Mouse (Mus musculus): ENCODE data around the gene Hbb-bh1. TPM values are rescaled to one million over a fixed set of nuclear protein-coding genes. Genes with fewer than 3 reads are reported as not detected.
"Not testable (repeated sequence)": the region's sequence is repeated elsewhere in the genome, so short reads cannot be mapped to it uniquely, and the experiment has no call there.

The Hbb-bh1 gene
- polyA plus RNA-seq, 1 experiment from 2014 or later = 1.4 TPM

GRCm38 (mm10) chr7:103854669-103855068, 11.7 kb upstream of the Hbb-bh1 start:
- WGBS = 56% methylated on average over 1 of the region's 1 CpGs
- H3K4me2 ChIP-seq (ENCODE audit: low read depth, low read length) = no peak overlapping the region
- H3K9ac ChIP-seq (ENCODE audit: low read length) = no peak overlapping the region
- no peaks in the 10 kb centered on the region for H3K27me3 ChIP-seq (ENCODE audit: control insufficient read depth, insufficient read depth, low read length)
- H3K27ac ChIP-seq (ENCODE audit: low read length) = no peak overlapping the region
- no peaks in the 10 kb centered on the region for H3K9me3 ChIP-seq (replicated peaks; ENCODE audit: control insufficient read depth, low read length)
- no peaks in the 10 kb centered on the region for H3K36me3 ChIP-seq (ENCODE audit: control insufficient read depth, insufficient read depth, low read length)
- no peak for ATAC-seq (ENCODE audit: insufficient read depth, low FRiP score)
- H3K4me3 ChIP-seq (replicated peaks; ENCODE audit: low read length) = no peak overlapping the region
- no peaks in the 10 kb centered on the region for H3K4me1 ChIP-seq (ENCODE audit: control insufficient read depth, insufficient read depth, low read length)

DNA sequence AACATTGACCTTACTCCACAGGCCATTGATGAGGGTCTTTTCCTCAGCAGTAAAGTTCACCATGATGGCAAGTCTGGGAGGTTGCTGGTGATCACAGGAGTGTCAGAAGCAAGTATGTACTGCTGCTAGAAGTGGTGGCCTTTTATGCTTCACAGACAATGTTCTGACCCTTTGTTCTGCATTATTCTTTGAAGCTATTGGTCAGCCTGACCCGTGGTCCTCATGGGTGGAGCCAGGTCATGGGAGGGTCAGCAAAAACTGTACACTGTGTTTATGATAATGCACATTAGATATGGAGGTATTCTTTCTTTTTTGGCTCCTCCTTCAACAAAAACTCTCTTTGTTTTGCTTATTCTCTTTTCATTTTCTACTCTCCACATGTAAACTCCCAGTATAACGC, 10.1 kb upstream of the Hbb-bh1 start, which contains the start of gene Hbb-y:
Hbb-y (minus strand) TSS at position 127 of the 400 bp plus-strand sequence.
- no peaks in the 10 kb centered on the region for H3K36me3 ChIP-seq (ENCODE audit: control insufficient read depth, insufficient read depth, low read length)
- no peak within 1 kb of the TSS for H3K27ac ChIP-seq (ENCODE audit: low read length)
- H3K9me3 ChIP-seq (replicated peaks; ENCODE audit: control insufficient read depth, low read length) = no peaks in the 10 kb centered on the region
- no peak for ATAC-seq (ENCODE audit: insufficient read depth, low FRiP score)
- H3K4me3 ChIP-seq (replicated peaks; ENCODE audit: low read length) = no peak within 1 kb of the TSS
- no peak within 1 kb of the TSS for H3K4me2 ChIP-seq (ENCODE audit: low read depth, low read length)
- WGBS = 64% methylated on average over 2 of the region's 2 CpGs
- H3K9ac ChIP-seq (ENCODE audit: low read length) = no peak within 1 kb of the TSS
- no peaks in the 10 kb centered on the region for H3K4me1 ChIP-seq (ENCODE audit: control insufficient read depth, insufficient read depth, low read length)
- H3K27me3 ChIP-seq (ENCODE audit: control insufficient read depth, insufficient read depth, low read length) = no peaks in the 10 kb centered on the region

GRCm38 (mm10) chr7:103844525-103845325, 1.8 kb upstream of the Hbb-bh1 start:
- Histone ChIP-seq H3K9me3 (replicated peaks; ENCODE audit: control insufficient read depth, low read length) (no peaks in the 10 kb centered on the region), H3K27ac (ENCODE audit: low read length) (no peak overlapping the region), H3K4me3 (replicated peaks; ENCODE audit: low read length) (no peak overlapping the region), H3K4me1 (ENCODE audit: control insufficient read depth, insufficient read depth, low read length) (no peaks in the 10 kb centered on the region), H3K36me3 (ENCODE audit: control insufficient read depth, insufficient read depth, low read length) (no peaks in the 10 kb centered on the region), H3K27me3 (ENCODE audit: control insufficient read depth, insufficient read depth, low read length) (no peaks in the 10 kb centered on the region), H3K4me2 (ENCODE audit: low read depth, low read length) (no peak overlapping the region), H3K9ac (ENCODE audit: low read length) (no peak overlapping the region)
- no peak for ATAC-seq (ENCODE audit: insufficient read depth, low FRiP score)
- 28% methylated on average over 2 of the region's 2 CpGs for WGBS

GRCm38 (mm10) chr7:103840268-103840667, 2.7 kb downstream of the Hbb-bh1 start, which contains the start of gene Hbb-bh2:
Hbb-bh2 (minus strand) TSS chr7:103840520.
- H3K4me2 ChIP-seq (ENCODE audit: low read depth, low read length) = no peak within 1 kb of the TSS
- no peak for ATAC-seq (ENCODE audit: insufficient read depth, low FRiP score)
- no peaks in the 10 kb centered on the region for H3K36me3 ChIP-seq (ENCODE audit: control insufficient read depth, insufficient read depth, low read length)
- WGBS = 72% methylated on average over 3 of the region's 3 CpGs
- H3K4me1 ChIP-seq (ENCODE audit: control insufficient read depth, insufficient read depth, low read length) = no peaks in the 10 kb centered on the region
- no peak within 1 kb of the TSS for H3K27ac ChIP-seq (ENCODE audit: low read length)
- H3K27me3 ChIP-seq (ENCODE audit: control insufficient read depth, insufficient read depth, low read length) = no peaks in the 10 kb centered on the region
- H3K4me3 ChIP-seq (replicated peaks; ENCODE audit: low read length) = no peak within 1 kb of the TSS
- H3K9ac ChIP-seq (ENCODE audit: low read length) = no peak within 1 kb of the TSS
- H3K9me3 ChIP-seq (replicated peaks; ENCODE audit: control insufficient read depth, low read length) = no peaks in the 10 kb centered on the region

- Histone ChIP-seq H3K36me3 (ENCODE audit: control insufficient read depth, insufficient read depth, low read length) (no peaks in the 10 kb centered on the region), H3K27ac (ENCODE audit: low read length) (no peak within 1 kb of the TSS), H3K4me3 (replicated peaks; ENCODE audit: low read length) (no peak within 1 kb of the TSS), H3K9ac (ENCODE audit: low read length) (no peak within 1 kb of the TSS), H3K9me3 (replicated peaks; ENCODE audit: control insufficient read depth, low read length) (no peaks in the 10 kb centered on the region), H3K4me2 (ENCODE audit: low read depth, low read length) (no peak within 1 kb of the TSS), H3K27me3 (ENCODE audit: control insufficient read depth, insufficient read depth, low read length) (no peaks in the 10 kb centered on the region), H3K4me1 (ENCODE audit: control insufficient read depth, insufficient read depth, low read length) (no peaks in the 10 kb centered on the region)
- ATAC-seq (ENCODE audit: insufficient read depth, low FRiP score) = peak; percentile 86
- WGBS = 90% methylated on average over 4 of the region's 4 CpGs
Observed at GRCm38 (mm10) chr7:103827808-103828207, 15.2 kb downstream of the Hbb-bh1 start, which contains the start of gene Hbb-bs. Hbb-bs (minus strand) TSS chr7:103828096.

DNA sequence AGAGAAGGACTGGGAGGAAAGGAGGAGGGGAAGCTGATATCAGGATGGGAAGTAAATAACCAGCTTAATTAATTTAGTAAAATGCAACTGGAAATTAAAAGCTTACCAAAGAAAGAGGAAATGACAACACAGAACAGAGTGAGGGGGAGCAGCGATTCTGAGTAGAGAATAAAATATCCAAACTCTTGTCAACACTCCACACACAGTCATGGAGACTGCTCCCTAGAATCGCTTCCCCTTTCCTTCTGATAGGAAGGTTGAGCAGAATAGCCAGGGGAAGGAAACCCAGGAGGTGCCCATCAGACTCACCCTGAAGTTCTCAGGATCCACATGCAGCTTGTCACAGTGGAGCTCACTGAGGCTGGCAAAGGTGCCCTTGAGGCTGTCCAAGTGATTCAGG, 15.8 kb downstream of the Hbb-bh1 start:
- not testable (repeated sequence) for H3K4me1 ChIP-seq (ENCODE audit: control insufficient read depth, insufficient read depth, low read length); H3K27ac ChIP-seq (ENCODE audit: low read length); H3K27me3 ChIP-seq (ENCODE audit: control insufficient read depth, insufficient read depth, low read length); H3K9ac ChIP-seq (ENCODE audit: low read length); H3K36me3 ChIP-seq (ENCODE audit: control insufficient read depth, insufficient read depth, low read length); H3K4me2 ChIP-seq (ENCODE audit: low read depth, low read length); H3K4me3 ChIP-seq (replicated peaks; ENCODE audit: low read length); H3K9me3 ChIP-seq (replicated peaks; ENCODE audit: control insufficient read depth, low read length); ATAC-seq (ENCODE audit: insufficient read depth, low FRiP score)
- no CpG with 5 or more reads among the region's 2 CpGs for WGBS

GRCm38 (mm10) chr7:103826255-103826887, 16.6 kb downstream of the Hbb-bh1 start:
- 63% methylated on average over 3 of the region's 3 CpGs for WGBS

DNA sequence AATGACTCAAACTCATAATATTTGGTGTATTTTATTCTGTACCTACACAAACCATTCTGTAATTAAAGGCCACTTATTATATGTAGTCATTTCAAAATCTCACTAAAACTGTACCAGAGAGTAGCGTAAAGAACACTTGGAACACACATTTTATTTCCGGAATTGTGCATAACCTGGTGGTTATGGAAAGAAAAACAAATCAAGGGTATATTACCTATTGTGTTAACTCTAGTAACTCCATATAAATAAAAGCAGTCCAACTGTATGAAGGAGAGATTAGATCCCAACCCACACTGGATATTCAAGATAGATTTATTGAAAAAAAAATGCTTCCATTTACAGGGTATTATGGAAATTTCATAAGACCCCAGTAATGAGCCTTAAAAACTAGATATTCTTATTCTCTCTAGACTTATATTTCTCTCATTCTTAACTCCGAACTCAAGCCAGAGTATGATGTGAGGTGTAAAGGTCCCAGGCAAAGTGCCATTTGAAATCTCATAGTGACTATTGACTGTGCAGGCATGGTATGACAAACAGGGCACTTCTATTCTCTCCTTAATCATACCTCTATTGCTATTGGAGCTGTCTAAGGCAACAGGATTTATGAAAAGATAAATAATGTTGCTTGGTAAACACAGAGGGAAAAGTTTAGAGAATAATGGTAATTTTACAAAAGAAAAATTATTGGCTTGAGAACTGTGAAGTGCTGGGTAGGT, 17.3 kb downstream of the Hbb-bh1 start:
- no peak overlapping the region for H3K4me2 ChIP-seq (ENCODE audit: low read depth, low read length)
- no peaks in the 10 kb centered on the region for H3K9me3 ChIP-seq (replicated peaks; ENCODE audit: control insufficient read depth, low read length)
- no peaks in the 10 kb centered on the region for H3K27me3 ChIP-seq (ENCODE audit: control insufficient read depth, insufficient read depth, low read length)
- no peaks in the 10 kb centered on the region for H3K4me1 ChIP-seq (ENCODE audit: control insufficient read depth, insufficient read depth, low read length)
- peak; percentile 69; the same call in 1 of the 2 replicates for ATAC-seq (ENCODE audit: insufficient read depth, low FRiP score)
- H3K4me3 ChIP-seq (replicated peaks; ENCODE audit: low read length) = no peak overlapping the region
- WGBS = 89% methylated on average over 3 of the region's 3 CpGs
- no peaks in the 10 kb centered on the region for H3K36me3 ChIP-seq (ENCODE audit: control insufficient read depth, insufficient read depth, low read length)
- H3K9ac ChIP-seq (ENCODE audit: low read length) = no peak overlapping the region
- no peak overlapping the region for H3K27ac ChIP-seq (ENCODE audit: low read length)

More at GRCm38 (mm10) chr7:103826255-103826887, 16.6 kb downstream of the Hbb-bh1 start:
- no peaks in the 10 kb centered on the region for H3K27me3 ChIP-seq (ENCODE audit: control insufficient read depth, insufficient read depth, low read length)
- H3K9me3 ChIP-seq (replicated peaks; ENCODE audit: control insufficient read depth, low read length) = no peaks in the 10 kb centered on the region
- H3K9ac ChIP-seq (ENCODE audit: low read length) = no peak overlapping the region
- H3K4me1 ChIP-seq (ENCODE audit: control insufficient read depth, insufficient read depth, low read length) = no peaks in the 10 kb centered on the region
- no peak overlapping the region for H3K4me3 ChIP-seq (replicated peaks; ENCODE audit: low read length)
- no peak overlapping the region for H3K4me2 ChIP-seq (ENCODE audit: low read depth, low read length)
- H3K27ac ChIP-seq (ENCODE audit: low read length) = no peak overlapping the region
- no peaks in the 10 kb centered on the region for H3K36me3 ChIP-seq (ENCODE audit: control insufficient read depth, insufficient read depth, low read length)
- ATAC-seq (ENCODE audit: insufficient read depth, low FRiP score) = 0 out of 2 replicates have a peak, but pooled peaks have one; percentile 7

DNA sequence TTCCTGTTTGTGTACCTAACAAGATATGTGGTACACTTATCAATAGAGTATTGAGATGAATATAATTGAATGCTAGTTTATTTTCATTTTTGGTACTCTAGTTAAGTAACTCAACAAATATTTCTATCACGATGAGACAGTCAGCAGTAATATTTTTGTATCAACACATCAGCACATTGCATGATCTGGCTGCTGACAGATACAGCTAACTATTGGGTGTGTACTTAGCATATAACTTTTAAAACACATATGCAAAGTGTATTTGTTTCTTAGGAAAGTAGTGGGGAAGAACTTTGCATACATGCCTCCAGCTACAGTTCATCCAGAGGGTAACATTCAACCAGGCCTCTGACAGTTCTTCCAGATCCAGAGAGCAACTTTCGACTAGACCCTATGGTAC, 18.4 kb downstream of the Hbb-bh1 start:
- 80% methylated on average over 2 of the region's 2 CpGs for WGBS
- H3K27ac ChIP-seq (ENCODE audit: low read length) = no peak overlapping the region
- no peaks in the 10 kb centered on the region for H3K36me3 ChIP-seq (ENCODE audit: control insufficient read depth, insufficient read depth, low read length)
- H3K9ac ChIP-seq (ENCODE audit: low read length) = no peak overlapping the region
- no peaks in the 10 kb centered on the region for H3K9me3 ChIP-seq (replicated peaks; ENCODE audit: control insufficient read depth, low read length)
- H3K4me3 ChIP-seq (replicated peaks; ENCODE audit: low read length) = no peak overlapping the region
- no peaks in the 10 kb centered on the region for H3K4me1 ChIP-seq (ENCODE audit: control insufficient read depth, insufficient read depth, low read length)
- no peak overlapping the region for H3K4me2 ChIP-seq (ENCODE audit: low read depth, low read length)
- no peak for ATAC-seq (ENCODE audit: insufficient read depth, low FRiP score)
- H3K27me3 ChIP-seq (ENCODE audit: control insufficient read depth, insufficient read depth, low read length) = no peaks in the 10 kb centered on the region

Measured in stomach, embryonic 16.5 days (tissue).